Mouse (Mus musculus) brain, embryonic 14.5 days (tissue): Measurements from ENCODE around the gene Rhno1.
A peak's percentile ranks its signal among the peaks of the same experiment; 100 is the strongest.

Experiments used
- CTCF ChIP-seq: fragments of 200-500 bp; IDR thresholded peaks from 2 replicates; pipeline ENCODE4 v1.5.1; 2012; ENCODE audit warnings: inconsistent platforms, mild to moderate bottlenecking, moderate library complexity, borderline replicate concordance; ENCODE audit not compliant: insufficient read depth, insufficient read length; ENCODE audit errors: extremely low read depth
- POLR2A ChIP-seq: fragments of 200-500 bp; IDR thresholded peaks from 2 replicates; pipeline ENCODE4 v1.6.1; 2012; ENCODE audit warnings: mild to moderate bottlenecking, inconsistent platforms, borderline replicate concordance; ENCODE audit not compliant: poor library complexity, insufficient read depth, insufficient read length, severe bottlenecking; ENCODE audit errors: extremely low read depth

GRCm38 (mm10) chr6:128358999-128359398 lies 3.7 kb downstream of the Rhno1 start:
- TF ChIP-seq POLR2A (no peak), CTCF (peak; percentile 87)
